Mouse (Mus musculus) heart, embryonic 10.5 days (tissue): ENCODE results near the gene Bend6. TPM values are rescaled to one million over a fixed set of nuclear protein-coding genes. Genes with fewer than 3 reads are reported as not detected.
"Not testable (repeated sequence)": the region's sequence is repeated elsewhere in the genome, so short reads cannot be mapped to it uniquely, and the experiment has no call there.

Source experiments
- DNase-seq: peaks from one replicate; pipeline ENCODE4 v3.0.0-alpha.2; 2017; ENCODE audit warnings: low spot score
- H3K27ac ChIP-seq: fragments of 300-500 bp; sonication (generic); 2 replicates; pipeline ENCODE4 v1.5.1; 2016; ENCODE audit warnings: mild to moderate bottlenecking
- H3K27me3 ChIP-seq: fragments of 300-500 bp; sonication (generic); 2 replicates; pipeline ENCODE4 v1.6.1; 2016; ENCODE audit warnings: mild to moderate bottlenecking; ENCODE audit not compliant: poor library complexity, insufficient read depth, severe bottlenecking
- H3K36me3 ChIP-seq: fragments of 300-500 bp; sonication (generic); 2 replicates; pipeline ENCODE4 v1.6.1; 2016; ENCODE audit warnings: mild to moderate bottlenecking, moderate library complexity
- H3K4me1 ChIP-seq: fragments of 300-500 bp; sonication (generic); 2 replicates; pipeline ENCODE4 v1.6.1; 2016; ENCODE audit warnings: mild to moderate bottlenecking
- H3K4me3 ChIP-seq: fragments of 300-500 bp; sonication (generic); 2 replicates; pipeline ENCODE4 v1.5.1; 2016; ENCODE audit warnings: mild to moderate bottlenecking, moderate library complexity
- H3K9me3 ChIP-seq: fragments of 300-500 bp; sonication (generic); 2 replicates; pipeline ENCODE4 v1.6.1; 2016; ENCODE audit warnings: mild to moderate bottlenecking, moderate library complexity
- WGBS: fragments of 180-500 bp; shearing (Covaris S2); methylation state at CpG from one replicate; pipeline ENCODE4 v1.1.7; 2016; 5-methylcytosine and 5-hydroxymethylcytosine counted together
- polyA plus RNA-seq: library from polyadenylated mRNA; unstranded; fragments of >200 nt; fragmentation: Nextera tagmentation; extraction: Ambion mirVana; gene quantifications from 2 replicates; pipeline ENCODE4 v1.2.1, GENCODE M21; 2016

Bend6 gene
- polyA plus RNA-seq, 1 experiment from 2014 or later = 2.9 TPM

GRCm38 (mm10) chr1:33838952-33839351, 68.7 kb downstream of the Bend6 start:
- 91% methylated on average over 14 of the region's 14 CpGs for WGBS
- not testable (repeated sequence) for H3K4me3 ChIP-seq, H3K27ac ChIP-seq

DNA sequence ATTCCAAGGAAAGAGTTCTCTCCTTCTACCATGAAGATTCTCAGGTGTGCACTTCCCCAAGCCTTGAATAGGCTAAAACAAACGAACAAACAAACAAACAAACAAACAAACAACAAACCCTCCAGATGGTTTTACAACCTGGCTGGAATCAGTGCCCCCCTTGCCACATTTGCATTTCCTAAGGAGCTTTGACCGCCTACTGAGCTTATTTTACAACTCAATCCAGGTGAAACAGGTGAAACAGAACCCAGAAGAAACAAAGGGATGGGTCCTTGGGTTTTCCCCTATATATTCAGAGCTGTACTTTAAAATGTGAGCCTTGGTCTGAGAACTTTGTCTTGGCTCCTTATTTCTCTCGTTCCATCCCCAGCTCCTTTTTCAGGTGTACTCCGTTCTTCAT, 77.0 kb downstream of the Bend6 start:
- Histone ChIP-seq H3K9me3 (0 out of 2 replicates have a peak, but pooled peaks cover 5% of the 10 kb centered on the region), H3K4me3 (no peak overlapping the region), H3K27me3 (no peaks in the 10 kb centered on the region), H3K4me1 (no peaks in the 10 kb centered on the region), H3K36me3 (no peaks in the 10 kb centered on the region), H3K27ac (no peak overlapping the region)
- 68% methylated on average over 4 of the region's 4 CpGs for WGBS
- no peak for DNase-seq

More at GRCm38 (mm10) chr1:33838952-33839351, 68.7 kb downstream of the Bend6 start:
- not testable (repeated sequence) for H3K27me3 ChIP-seq, H3K36me3 ChIP-seq, H3K4me1 ChIP-seq, H3K9me3 ChIP-seq, DNase-seq

- no peaks in the 10 kb centered on the region for H3K27me3 ChIP-seq
- no peaks in the 10 kb centered on the region for H3K9me3 ChIP-seq
- no peak overlapping the region for H3K4me3 ChIP-seq
- no peak for DNase-seq
- 87% methylated on average over 2 of the region's 2 CpGs for WGBS
- H3K36me3 ChIP-seq = peaks cover 3% of the 10 kb centered on the region
- H3K4me1 ChIP-seq = peaks cover 6% of the 10 kb centered on the region; the same call in 1 of the 2 replicates
- H3K27ac ChIP-seq = no peak overlapping the region
Observed at GRCm38 (mm10) chr1:33817931-33818330, 89.7 kb downstream of the Bend6 start.

GRCm38 (mm10) chr1:33813868-33814794, 93.5 kb downstream of the Bend6 start, which contains the start of gene Zfp451:
Gene Zfp451, minus strand, starts transcription at chr1:33814595.
- Histone ChIP-seq H3K27me3 (no peaks in the 10 kb centered on the region), H3K36me3 (peaks cover 36% of the 10 kb centered on the region), H3K4me1 (peaks cover 7% of the 10 kb centered on the region; the same call in 1 of the 2 replicates), H3K4me3 (peak within 1 kb of the TSS; percentile 79), H3K27ac (peak within 1 kb of the TSS; percentile 94), H3K9me3 (no peaks in the 10 kb centered on the region)
- under 1% methylated on average over 68 of the region's 85 CpGs for WGBS
- peak; percentile 95 for DNase-seq

- Histone ChIP-seq H3K9me3 (no peaks in the 10 kb centered on the region), H3K27me3 (no peaks in the 10 kb centered on the region), H3K36me3 (peaks cover 43% of the 10 kb centered on the region), H3K27ac (peak overlapping the region; percentile 94), H3K4me3 (peak overlapping the region; percentile 79), H3K4me1 (peaks cover 7% of the 10 kb centered on the region; the same call in 1 of the 2 replicates)
- 6% methylated on average over 11 of the region's 11 CpGs for WGBS
- no peak for DNase-seq
Observed at GRCm38 (mm10) chr1:33813495-33813867, 94.1 kb downstream of the Bend6 start.

DNA sequence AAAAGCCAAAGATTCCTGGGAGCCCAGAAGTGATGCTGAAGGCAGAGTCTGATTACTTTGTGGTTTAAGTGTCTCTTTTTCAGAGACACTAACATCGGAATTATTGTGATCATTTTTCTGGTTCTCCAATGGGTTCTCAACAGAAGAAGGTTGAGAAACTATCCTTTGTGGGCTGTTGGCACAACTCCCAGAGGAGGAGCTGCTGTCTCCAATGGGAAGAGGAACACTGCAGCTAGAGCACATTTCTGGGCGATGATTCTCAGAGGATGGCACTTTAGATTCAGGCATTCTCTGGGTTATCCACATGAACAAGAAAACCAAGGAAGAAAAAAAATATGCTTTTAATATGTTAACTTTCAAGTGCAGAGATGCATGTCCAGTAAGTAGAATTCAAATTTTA, 104.3 kb downstream of the Bend6 start:
- Histone ChIP-seq H3K9me3 (no peaks in the 10 kb centered on the region), H3K4me3 (no peak overlapping the region), H3K27me3 (no peaks in the 10 kb centered on the region), H3K4me1 (no peaks in the 10 kb centered on the region), H3K27ac (no peak overlapping the region), H3K36me3 (peaks cover 71% of the 10 kb centered on the region)
- 91% methylated on average over 2 of the region's 2 CpGs for WGBS
- no peak for DNase-seq

Other genes with a start within 250 kb of the Bend6 start
- gene Prim2, start 238.0 kb downstream of the Bend6 start, polyA plus RNA-seq = 30.1 and 35.0 TPM in 2 replicates
- gene Rab23, start 187.9 kb downstream of the Bend6 start, polyA plus RNA-seq = 16.1 and 18.1 TPM in 2 replicates
- 104 and 115 TPM in 2 replicates for gene Bag2, start 150.0 kb downstream of the Bend6 start, polyA plus RNA-seq
- gene Zfp451, start 93.2 kb downstream of the Bend6 start, polyA plus RNA-seq = 19.3 and 23.5 TPM in 2 replicates
- gene Dst, start 409 bp upstream of the Bend6 start, polyA plus RNA-seq = 15.0 and 16.2 TPM in 2 replicates